Mouse (Mus musculus): Measurements from ENCODE around the gene Dip2b.

Dip2b gene

DNA sequence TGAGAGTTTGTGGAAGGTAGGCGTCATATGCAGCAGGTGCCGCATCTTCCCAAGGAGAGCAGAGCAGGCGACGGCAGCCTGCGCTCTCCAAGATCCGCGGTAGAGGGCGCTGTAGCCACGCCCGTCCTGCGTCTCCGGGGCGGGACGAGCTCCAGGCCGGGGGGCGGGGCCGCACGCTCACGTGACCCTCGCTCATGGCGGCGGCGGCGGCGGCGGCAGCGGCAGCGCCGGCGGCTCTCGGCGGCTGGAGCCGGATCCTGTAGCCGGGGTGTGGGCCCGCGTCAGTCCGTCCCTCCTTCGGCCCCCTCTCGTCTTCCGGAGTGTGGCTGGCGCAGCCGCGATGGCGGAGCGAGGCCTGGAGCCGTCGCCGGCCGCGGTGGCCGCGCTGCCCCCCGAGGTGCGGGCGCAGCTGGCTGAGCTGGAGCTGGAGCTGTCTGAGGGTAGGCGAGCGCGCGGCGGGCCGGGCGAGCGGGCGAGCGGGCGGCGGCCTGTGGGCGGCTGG, at the start of gene Dip2b:
TSS of gene Dip2b (plus strand) at position 195 of the 502 bp plus-strand sequence.
- peak; percentile 91 to 95 for DNase-seq (ENCODE audit: low spot score in 2 of 2)

GRCm38 (mm10) chr15:99993100-99993499, 45.4 kb upstream of the Dip2b start:
- DNase-seq (ENCODE audit: low spot score in 2 of 2): no peak

GRCm38 (mm10) chr15:99997114-99997804, 41.2 kb upstream of the Dip2b start:
- DNase-seq (ENCODE audit: low spot score in 2 of 2): no peak

DNA sequence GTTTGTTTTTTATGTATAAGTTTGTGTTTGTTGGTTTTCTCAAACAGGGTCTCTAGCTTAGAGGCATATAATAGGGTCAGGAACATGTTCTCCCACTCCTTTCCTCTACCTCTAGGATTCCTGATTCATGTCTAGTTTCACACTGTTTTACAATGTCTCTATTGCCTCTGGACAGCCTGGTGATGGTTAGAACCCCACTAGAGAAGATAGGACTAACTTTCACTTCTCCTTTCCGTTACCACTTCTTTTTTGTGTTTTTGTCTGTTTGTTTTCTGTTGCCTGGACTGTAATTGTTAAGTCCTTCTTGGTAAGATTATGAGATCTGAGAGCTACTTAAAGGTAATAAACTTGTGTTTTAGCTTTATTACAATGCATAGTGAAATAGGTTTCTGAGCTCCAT, 39.1 kb upstream of the Dip2b start:
- DNase-seq (ENCODE audit: low spot score in 2 of 2): no peak

GRCm38 (mm10) chr15:100004677-100005273, 33.7 kb upstream of the Dip2b start:
- DNase-seq (ENCODE audit: low spot score in 2 of 2): no peak

- DNase-seq (ENCODE audit: low spot score in 2 of 2): no peak
Measured at GRCm38 (mm10) chr15:100006180-100006579, 32.3 kb upstream of the Dip2b start.

DNA sequence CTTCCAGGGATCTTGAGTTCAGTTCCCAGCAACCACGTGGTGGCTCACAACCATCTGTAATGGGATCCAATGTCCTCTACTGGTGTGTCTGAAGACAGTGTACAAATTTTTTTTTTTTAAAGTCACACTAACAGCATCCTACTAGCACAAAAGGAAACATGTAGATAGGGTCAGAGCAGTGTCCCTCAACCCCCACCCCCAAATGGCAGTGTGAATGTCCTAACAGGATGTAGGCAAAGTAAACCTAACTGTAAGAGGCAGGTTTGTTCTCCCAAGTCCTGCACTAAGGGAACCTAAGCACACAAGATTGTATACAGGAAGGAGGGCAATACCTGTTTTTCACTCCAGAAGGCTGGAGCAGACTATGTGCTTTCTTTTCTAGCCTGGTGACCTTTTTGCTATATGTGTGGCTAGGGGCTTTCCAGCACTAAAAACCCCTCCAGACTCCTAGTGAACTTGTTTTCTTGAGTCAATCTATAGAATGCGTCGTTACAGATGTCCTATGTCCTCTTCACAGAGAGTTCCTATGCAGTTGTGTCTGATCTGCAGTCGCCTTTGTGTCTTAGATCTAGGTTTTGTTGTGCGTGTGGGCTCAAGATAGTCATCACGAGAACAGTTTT, 20.1 kb upstream of the Dip2b start:
- no peak for DNase-seq (ENCODE audit: low spot score in 2 of 2)

GRCm38 (mm10) chr15:100021175-100021574, 17.3 kb upstream of the Dip2b start:
- DNase-seq (ENCODE audit: low spot score in 2 of 2): no peak

GRCm38 (mm10) chr15:100022923-100023322, 15.5 kb upstream of the Dip2b start:
- DNase-seq (ENCODE audit: low spot score in 2 of 2): peak in 1 of 2 experiments; percentile 28

DNA sequence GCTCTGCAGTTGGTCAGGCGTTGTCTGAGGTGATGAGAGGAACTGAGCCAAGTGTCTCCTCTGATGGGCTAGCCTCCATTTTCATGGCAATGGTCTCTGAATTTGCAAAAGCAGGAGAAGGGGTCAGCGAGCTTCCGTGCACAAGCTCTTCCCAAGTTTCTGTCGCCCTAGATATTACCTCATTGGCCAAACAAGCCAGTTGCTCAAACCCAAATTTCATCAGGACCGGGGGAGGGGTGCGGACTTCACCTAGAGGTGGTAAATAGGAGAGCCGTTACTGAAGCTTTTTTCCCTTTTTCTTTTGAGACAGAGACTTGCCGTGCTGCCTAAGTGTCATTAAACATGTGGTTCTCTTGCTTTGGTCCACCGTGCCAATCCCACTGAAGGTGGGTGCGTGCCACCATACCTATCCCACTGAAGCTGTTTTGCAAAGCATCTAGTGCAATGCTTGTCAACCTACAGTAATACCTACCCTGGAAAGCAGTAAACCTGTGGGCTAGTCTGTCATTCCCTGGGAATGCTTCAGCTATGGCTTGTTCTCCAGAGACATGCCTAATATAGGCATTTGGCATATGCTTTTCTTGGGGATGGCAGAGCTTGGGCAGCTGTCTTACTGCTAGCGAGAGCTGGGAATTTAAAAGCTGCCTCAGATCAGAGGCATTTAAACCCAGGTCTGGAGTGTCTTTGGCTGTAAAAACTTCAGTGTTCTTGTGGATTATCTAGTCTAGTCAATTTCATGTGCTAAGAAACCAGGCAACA, 13.2 kb upstream of the Dip2b start:
- DNase-seq (ENCODE audit: low spot score in 2 of 2): no peak

DNA sequence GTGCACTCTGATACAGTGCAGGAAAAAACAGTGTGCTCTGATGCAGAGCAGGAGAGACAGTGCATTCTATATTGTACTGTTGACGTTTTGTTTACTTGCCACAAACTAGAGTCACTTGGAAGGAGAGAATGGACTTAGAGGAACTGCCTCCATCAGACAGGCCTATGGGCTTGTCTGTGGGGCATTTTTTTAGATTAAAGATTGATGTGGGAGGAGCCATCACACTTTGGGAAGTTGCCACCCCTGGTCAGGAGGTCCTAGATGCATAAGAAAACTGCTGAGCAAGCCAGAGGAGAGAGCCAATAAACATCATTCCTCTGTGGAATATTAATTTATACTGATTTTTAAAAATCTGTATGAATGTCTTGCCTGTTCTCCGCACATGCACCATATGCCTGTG, 10.3 kb upstream of the Dip2b start:
- DNase-seq (ENCODE audit: low spot score in 2 of 2): no peak

DNA sequence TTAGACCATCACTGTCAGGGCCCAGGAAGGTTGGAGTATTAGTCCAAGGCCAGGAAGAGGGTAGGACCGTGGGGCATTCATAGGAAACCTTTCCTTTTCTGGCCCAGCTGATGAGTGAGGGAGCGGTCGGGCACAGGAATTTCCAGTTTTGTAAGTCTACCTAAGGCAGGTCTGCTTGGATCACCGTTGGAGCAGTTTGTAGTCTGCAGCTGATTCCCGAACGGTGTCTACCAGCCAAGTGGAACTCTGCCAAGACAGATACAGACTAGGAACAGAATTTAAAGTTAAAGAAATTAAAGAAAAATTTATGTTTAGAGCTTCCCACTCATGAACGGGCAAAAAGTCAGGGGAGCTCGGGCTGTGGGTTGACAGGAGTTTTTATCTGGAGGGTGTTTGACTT, 9.0 kb upstream of the Dip2b start:
- DNase-seq (ENCODE audit: low spot score in 2 of 2): no peak

DNA sequence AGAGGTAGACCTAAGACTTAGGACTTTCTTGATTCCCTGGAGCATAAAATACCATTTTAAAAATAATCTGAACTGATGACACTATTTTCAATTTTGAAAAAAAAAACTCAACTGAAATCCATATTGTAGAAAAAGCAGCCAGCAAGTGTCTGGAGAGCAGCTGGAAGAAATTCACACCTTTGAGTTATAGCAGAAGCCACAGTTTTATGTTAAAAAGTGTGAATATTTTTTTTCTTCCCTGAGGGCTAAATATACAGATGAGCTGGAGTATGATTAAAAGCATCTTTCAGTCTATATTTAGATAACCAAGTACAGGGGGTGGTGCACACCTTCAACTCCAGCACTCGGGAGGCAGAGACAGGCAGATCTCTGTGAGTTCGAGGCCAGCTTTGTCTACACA, 8.6 kb upstream of the Dip2b start:
- DNase-seq (ENCODE audit: low spot score in 2 of 2): no peak

DNA sequence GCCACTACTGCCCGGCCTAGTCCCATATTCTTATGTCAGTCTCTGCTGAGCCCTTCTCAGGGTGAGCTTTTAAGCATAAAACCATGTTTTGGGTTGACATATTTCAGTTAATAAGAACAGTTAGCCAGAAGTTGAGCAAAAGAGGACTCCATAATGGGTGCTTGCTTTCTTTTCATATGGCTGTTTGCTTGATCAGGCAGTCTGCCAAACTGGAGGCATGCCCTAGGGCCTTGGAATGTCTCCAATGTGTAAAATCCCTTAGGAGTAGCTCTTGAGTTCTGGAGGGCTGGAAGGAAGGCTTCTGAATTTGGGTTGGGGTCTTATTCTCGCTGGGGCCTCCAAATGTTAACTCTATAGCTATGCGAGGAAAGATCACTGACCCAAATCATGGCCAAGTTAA, 5.9 kb upstream of the Dip2b start:
- DNase-seq (ENCODE audit: low spot score in 2 of 2): no peak

DNA sequence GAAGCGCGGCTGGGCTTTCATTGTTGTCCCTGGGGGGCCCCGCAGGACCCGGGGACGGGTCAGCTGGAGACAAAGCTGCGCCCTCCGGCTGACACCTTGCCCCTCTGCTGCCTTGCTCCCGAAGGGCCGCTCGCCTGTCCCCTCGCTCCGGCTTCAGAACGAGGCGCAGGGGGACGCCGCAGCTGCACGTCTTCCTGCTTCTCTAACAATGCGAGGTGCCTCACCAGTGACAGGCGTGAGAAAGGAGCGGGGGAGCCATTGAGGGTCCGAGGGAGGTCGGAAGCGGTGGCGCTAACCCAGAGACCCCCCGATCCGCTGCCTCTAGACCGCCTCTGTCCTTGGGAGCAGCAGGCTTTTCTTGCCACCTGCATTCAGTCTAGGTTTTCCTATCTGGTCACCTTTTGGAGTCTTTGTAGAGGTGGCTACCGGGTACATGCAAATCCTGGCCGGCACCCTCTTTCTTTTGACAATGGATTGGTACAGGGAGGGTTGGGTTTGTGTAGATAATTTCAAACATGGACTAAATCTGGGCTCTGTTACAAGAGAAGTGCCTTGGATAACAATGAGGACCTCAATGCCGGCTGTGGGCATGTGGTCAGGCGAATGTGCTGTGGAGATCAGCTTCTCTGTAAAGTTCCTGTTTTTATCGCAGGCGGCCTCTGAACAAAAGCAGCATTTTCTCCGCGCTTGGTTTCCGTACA, 687 bp downstream of the Dip2b start:
- DNase-seq (ENCODE audit: low spot score in 2 of 2): peak; percentile 20 to 64

GRCm38 (mm10) chr15:100040541-100041266, 2.2 kb downstream of the Dip2b start:
- DNase-seq (ENCODE audit: low spot score in 2 of 2): no peak

DNA sequence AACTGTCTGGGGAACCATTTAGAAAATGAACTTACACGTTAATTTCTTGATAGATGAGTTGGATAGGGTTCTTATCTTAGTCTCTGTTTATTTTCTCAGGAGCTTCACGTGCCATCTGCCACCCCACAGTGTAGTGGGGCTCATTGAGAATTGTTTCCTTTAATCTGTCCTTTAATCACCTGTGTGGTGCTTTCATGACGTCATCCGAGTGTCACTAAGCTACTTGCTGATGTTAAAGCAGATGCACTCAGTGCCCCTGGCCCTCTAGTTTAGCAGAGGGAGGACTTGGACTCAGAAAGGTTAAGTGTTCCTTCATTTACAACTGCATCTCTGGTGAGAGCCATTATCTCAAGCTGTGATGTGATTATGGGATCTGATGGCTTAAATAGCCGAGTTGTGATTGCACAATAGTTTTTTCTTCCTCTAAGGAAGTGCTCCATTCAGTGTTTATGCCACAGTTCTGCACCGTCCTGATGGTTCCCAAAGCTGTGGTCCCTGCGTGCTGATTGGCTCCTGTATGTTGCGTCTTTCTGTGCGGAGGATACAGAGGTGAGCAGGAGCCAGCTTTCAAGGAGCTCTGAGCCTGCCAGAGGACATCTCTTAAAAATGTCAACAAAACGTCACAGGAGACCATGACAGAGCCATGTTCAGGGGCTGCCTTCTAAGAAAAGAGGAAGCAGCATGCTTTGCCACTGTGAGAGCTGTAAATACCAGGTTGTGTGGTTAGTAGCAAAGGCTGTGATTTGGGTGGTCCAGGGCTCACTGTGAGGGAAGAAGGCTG, 3.0 kb downstream of the Dip2b start:
- no peak for DNase-seq (ENCODE audit: low spot score in 2 of 2)

DNA sequence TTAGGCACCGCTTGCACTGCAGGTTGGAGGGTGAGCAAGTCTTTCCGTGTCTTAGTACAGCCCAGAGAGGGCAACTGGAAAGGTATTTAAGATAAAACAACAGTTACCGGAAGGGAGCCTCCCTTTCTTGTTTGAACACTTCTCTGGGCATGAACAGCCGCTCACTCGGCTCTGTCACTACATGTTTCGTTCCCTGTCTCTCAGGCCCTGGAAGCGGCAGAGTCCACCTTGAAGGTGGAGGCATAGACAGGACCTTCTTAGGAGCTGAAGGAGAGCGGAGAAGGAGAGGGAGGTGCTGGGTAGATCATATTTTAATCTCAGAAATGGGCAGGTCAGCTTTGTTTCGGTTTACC, 3.6 kb downstream of the Dip2b start:
- peak in 1 of 2 experiments; percentile 55 for DNase-seq (ENCODE audit: low spot score in 2 of 2)

DNA sequence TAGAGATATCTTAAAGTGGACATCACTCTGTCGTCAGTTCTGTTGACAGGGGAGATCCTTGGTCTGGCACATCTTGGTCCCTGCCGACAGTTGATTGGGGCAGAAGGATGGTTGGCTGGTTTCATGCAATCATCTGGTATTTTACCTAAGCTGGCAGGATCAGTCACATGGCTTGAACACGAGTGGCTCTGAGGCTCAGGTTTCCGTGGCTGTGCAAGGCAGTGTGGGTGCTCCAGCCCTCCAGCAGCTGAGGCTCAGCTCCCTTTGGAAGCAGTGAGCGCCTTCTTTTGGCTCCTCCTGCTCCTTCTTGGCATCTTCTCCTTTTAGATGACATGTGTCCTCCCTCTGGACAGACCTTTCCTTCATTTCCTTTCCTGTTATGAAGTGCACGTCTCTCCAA, 7.1 kb downstream of the Dip2b start:
- DNase-seq (ENCODE audit: low spot score in 2 of 2): no peak

DNA sequence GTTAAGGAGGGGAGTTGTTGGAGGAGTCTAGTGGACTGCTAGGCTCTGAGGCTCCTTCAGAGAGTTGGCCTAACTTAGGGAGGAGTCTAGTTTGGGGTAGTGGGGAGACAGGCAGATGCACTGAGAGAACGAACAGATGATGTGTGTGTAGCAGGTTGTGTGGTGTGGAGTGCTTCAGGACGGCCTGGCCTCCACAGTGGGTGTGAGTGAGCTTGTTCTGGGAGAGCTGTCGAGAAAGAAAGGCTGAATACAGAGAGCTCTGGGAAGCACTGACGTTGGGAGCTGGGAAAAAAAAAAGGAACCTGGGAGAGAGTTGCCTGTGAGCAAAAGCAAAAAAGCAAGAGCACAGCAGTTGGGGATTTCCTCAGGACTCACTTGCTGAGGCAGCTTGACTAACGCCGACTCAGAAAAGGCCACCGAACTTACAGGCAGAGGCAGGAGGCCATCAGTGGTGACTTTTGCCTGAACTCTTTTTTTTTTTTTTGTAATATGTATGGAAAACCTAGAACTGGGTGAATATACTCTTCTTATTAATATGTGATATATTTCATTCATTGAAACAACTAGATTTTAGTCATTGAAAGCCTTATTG, 11.1 kb downstream of the Dip2b start:
- no peak for DNase-seq (ENCODE audit: low spot score in 2 of 2)

Measured in urinary bladder, adult 18-20 months (tissue).